9 mouse cellular contexts compared by ENCODE assay signal in the genomic region with DNA sequence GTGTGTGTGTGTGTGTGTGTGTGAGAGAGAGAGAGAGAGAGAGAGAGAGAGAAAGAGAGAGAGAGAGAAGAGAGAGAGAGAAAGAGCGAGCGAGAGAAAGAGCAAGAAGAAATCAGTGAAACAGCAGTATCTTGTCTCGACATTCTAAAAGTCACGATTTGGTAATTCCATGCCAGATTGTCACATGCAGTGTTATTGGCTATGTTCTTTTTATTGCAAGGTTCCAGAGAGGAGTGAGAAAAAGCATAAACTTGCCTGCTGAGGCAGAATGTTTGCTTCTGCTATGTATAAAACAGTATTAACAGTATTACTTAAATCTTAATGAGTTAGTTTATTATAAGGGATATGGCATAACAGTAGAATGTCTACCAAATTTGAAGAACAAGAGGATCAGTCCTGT. TPM values are rescaled to one million over a fixed set of nuclear protein-coding genes. Genes with fewer than 3 reads are reported as not detected.
DNase-seq lines count a peak whose midpoint lies in the region; ATAC-seq and TF ChIP-seq lines count a peak whose summit lies in the region.
"Had no signal": no experiment of that assay in that cellular context is flagged by ENCODE, and none has a peak within 500 bp of the region (broad histone marks: within the 10 kb centered on the region; RNA-seq: fewer than 3 reads in every experiment).

No protein-coding gene starts in this region.

- no peak for TF ChIP-seq CTCF in midbrain, postnatal 0 days (IDR thresholded peaks at IDR 0.05)

- H3K4me3 ChIP-seq in kidney, embryonic 16.5 days (ENCODE audit: low read length), result peak overlapping the region; percentile 59
- peak overlapping the region; percentile 60 for H3K4me3 ChIP-seq in brown adipose tissue, adult 24 weeks (ENCODE audit: insufficient read depth, low read depth, low read length)
- peak overlapping the region; percentile 51 for H3K4me3 ChIP-seq in hindbrain, embryonic 16.5 days (ENCODE audit: low read length)
- no peak overlapping the region; the same call in 1 of the 2 replicates for H3K4me3 ChIP-seq in midbrain, postnatal 0 days (ENCODE audit: low read depth, low read length)

- H3K4me1 ChIP-seq in kidney, embryonic 16.5 days (ENCODE audit: insufficient read depth, low read length), result peaks cover 23% of the 10 kb centered on the region
- peaks cover 2% of the 10 kb centered on the region for H3K4me1 ChIP-seq in brown adipose tissue, adult 24 weeks (ENCODE audit: control insufficient read depth, insufficient read depth, insufficient read length, low read length)
- peaks cover 12% of the 10 kb centered on the region for H3K4me1 ChIP-seq in hindbrain, embryonic 16.5 days (ENCODE audit: control insufficient read depth, insufficient read depth, low read depth, low read length)
- H3K4me1 ChIP-seq in midbrain, postnatal 0 days (ENCODE audit: insufficient read depth, low read length), result peaks cover 10% of the 10 kb centered on the region; the same call in 1 of the 2 replicates

- peak overlapping the region; percentile 79 for H3K4me2 ChIP-seq in kidney, embryonic 16.5 days (replicated peaks; ENCODE audit: low read depth, low read length)
- H3K4me2 ChIP-seq in hindbrain, embryonic 16.5 days (ENCODE audit: low read length), result peak overlapping the region; percentile 88
- peak overlapping the region; percentile 70 for H3K4me2 ChIP-seq in midbrain, postnatal 0 days (ENCODE audit: low read depth, low read length, poor library complexity, severe bottlenecking)

- H3K27ac ChIP-seq in kidney, embryonic 16.5 days (ENCODE audit: low read length), result peak overlapping the region; percentile 99
- peak overlapping the region; percentile 75 for H3K27ac ChIP-seq in brown adipose tissue, adult 24 weeks (replicated peaks; ENCODE audit: low read depth, low read length)
- H3K27ac ChIP-seq in hindbrain, embryonic 16.5 days (ENCODE audit: low read depth, low read length), result 0 out of 2 replicates have a peak overlapping the region, but pooled peaks have one; percentile 93
- H3K27ac ChIP-seq in midbrain, postnatal 0 days (ENCODE audit: low read depth, low read length), result no peak overlapping the region

- no peak for DNase-seq in kidney, adult 11 months
- no peak for DNase-seq in midbrain, postnatal 0 days (ENCODE audit: low spot score)
- no peak for DNase-seq in right cerebral cortex, postnatal 4 days
- no peak for DNase-seq in thymus, postnatal 25 days
- no peak for DNase-seq in right cerebral cortex, adult 18-20 months

- H3K9me3 ChIP-seq in kidney, embryonic 16.5 days (ENCODE audit: low read length), result no peaks in the 10 kb centered on the region
- H3K9me3 ChIP-seq in hindbrain, embryonic 16.5 days (ENCODE audit: control insufficient read depth, low read length), result no peaks in the 10 kb centered on the region
- no peaks in the 10 kb centered on the region for H3K9me3 ChIP-seq in midbrain, postnatal 0 days (ENCODE audit: low read length)

- H3K36me3 ChIP-seq in kidney, embryonic 16.5 days (ENCODE audit: insufficient read depth, low read length), result no peaks in the 10 kb centered on the region
- no peaks in the 10 kb centered on the region for H3K36me3 ChIP-seq in hindbrain, embryonic 16.5 days (ENCODE audit: control insufficient read depth, insufficient read depth, low read length)
- H3K36me3 ChIP-seq in midbrain, postnatal 0 days (ENCODE audit: insufficient read depth, low read length), result no peaks in the 10 kb centered on the region

- 37% methylated on average over 4 of the region's 4 CpGs for WGBS in kidney, embryonic 16.5 days
- 43% methylated on average over 4 of the region's 4 CpGs for WGBS in hindbrain, embryonic 16.5 days
- WGBS in midbrain, postnatal 0 days, result 37% methylated on average over 4 of the region's 4 CpGs

- ATAC-seq in kidney, embryonic 16.5 days (ENCODE audit: low FRiP score, low TSS enrichment), result no peak
- ATAC-seq in hindbrain, embryonic 16.5 days, result no peak
- no peak for ATAC-seq in midbrain, postnatal 0 days (ENCODE audit: low FRiP score)

- peak overlapping the region; percentile 77 for H3K9ac ChIP-seq in kidney, embryonic 16.5 days (replicated peaks; ENCODE audit: low read length)
- peak overlapping the region; percentile 17; the same call in 1 of the 2 replicates for H3K9ac ChIP-seq in hindbrain, embryonic 16.5 days (ENCODE audit: low read depth, low read length)
- H3K9ac ChIP-seq in midbrain, postnatal 0 days (replicated peaks; ENCODE audit: low read length, poor library complexity, severe bottlenecking), result no peak overlapping the region

- no peaks in the 10 kb centered on the region for H3K27me3 ChIP-seq in kidney, embryonic 16.5 days (ENCODE audit: insufficient read depth, low read length)
- H3K27me3 ChIP-seq in hindbrain, embryonic 16.5 days (replicated peaks; ENCODE audit: control insufficient read depth, insufficient read depth, low read length), result no peaks in the 10 kb centered on the region
- no peaks in the 10 kb centered on the region for H3K27me3 ChIP-seq in midbrain, postnatal 0 days (ENCODE audit: insufficient read depth, low read length)

RNA-seq across cellular contexts. Expression of gene Hist1h2bc, which starts 2.0 kb away (rescaled TPM):
- 72.4 and 78.3 TPM in 2 replicates for polyA plus RNA-seq in kidney, embryonic 16.5 days (2015; fragmentation: Nextera tagmentation; extraction: Ambion mirVana)
- 190 and 234 TPM in 2 replicates for polyA plus RNA-seq in brown adipose tissue, adult 24 weeks (2012; ENCODE audit: insufficient read depth, insufficient read length, missing spikeins)
- 20.4 and 24.8 TPM in 2 replicates for polyA plus RNA-seq in hindbrain, embryonic 16.5 days (2015; fragmentation: Nextera tagmentation; extraction: Ambion mirVana)
- 66.3 and 125 TPM in 2 replicates for total RNA-seq in midbrain, postnatal 0 days (2014; rRNA removed)
- polyA plus RNA-seq in midbrain, postnatal 0 days (2015; fragmentation: Nextera tagmentation; extraction: Ambion mirVana), result 23.7 and 28.6 TPM in 2 replicates

RNA-seq across cellular contexts. Expression of gene Hist1h2ac, which starts 2.2 kb away (rescaled TPM):
- 1.3 and 1.6 TPM in 2 replicates for polyA plus RNA-seq in kidney, embryonic 16.5 days (2015; fragmentation: Nextera tagmentation; extraction: Ambion mirVana)
- polyA plus RNA-seq in brown adipose tissue, adult 24 weeks (2012; ENCODE audit: insufficient read depth, insufficient read length, missing spikeins), result 0.59 and 1.0 TPM in 2 replicates
- polyA plus RNA-seq in hindbrain, embryonic 16.5 days (2015; fragmentation: Nextera tagmentation; extraction: Ambion mirVana), result 0.26 and 0.30 TPM in 2 replicates
- 16.6 and 45.8 TPM in 2 replicates for total RNA-seq in midbrain, postnatal 0 days (2014; rRNA removed)
- polyA plus RNA-seq in midbrain, postnatal 0 days (2015; fragmentation: Nextera tagmentation; extraction: Ambion mirVana), result 0.21 and 0.28 TPM in 2 replicates

RNA-seq across cellular contexts. Expression of gene Hist1h1t, which starts 9.6 kb away (rescaled TPM):
- 0.26 TPM in 1 of 2 replicates, not detected in the other for polyA plus RNA-seq in kidney, embryonic 16.5 days (2015; fragmentation: Nextera tagmentation; extraction: Ambion mirVana)
- not detected in 2 replicates for polyA plus RNA-seq in brown adipose tissue, adult 24 weeks (2012; ENCODE audit: insufficient read depth, insufficient read length, missing spikeins)
- polyA plus RNA-seq in hindbrain, embryonic 16.5 days (2015; fragmentation: Nextera tagmentation; extraction: Ambion mirVana), result not detected in 2 replicates
- 0.93 TPM in 1 of 2 replicates, not detected in the other for total RNA-seq in midbrain, postnatal 0 days (2014; rRNA removed)
- not detected in 2 replicates for polyA plus RNA-seq in midbrain, postnatal 0 days (2015; fragmentation: Nextera tagmentation; extraction: Ambion mirVana)
- total RNA-seq: hematopoietic stem cell, adult 5-6 weeks had no signal

RNA-seq across cellular contexts. Expression of gene Hist1h4c, which starts 12.3 kb away (rescaled TPM):
- polyA plus RNA-seq in kidney, embryonic 16.5 days (2015; fragmentation: Nextera tagmentation; extraction: Ambion mirVana), result 4.5 and 5.9 TPM in 2 replicates
- 2.1 TPM in 1 of 2 replicates, not detected in the other for polyA plus RNA-seq in brown adipose tissue, adult 24 weeks (2012; ENCODE audit: insufficient read depth, insufficient read length, missing spikeins)
- 2.0 and 2.5 TPM in 2 replicates for polyA plus RNA-seq in hindbrain, embryonic 16.5 days (2015; fragmentation: Nextera tagmentation; extraction: Ambion mirVana)
- 622 and 783 TPM in 2 replicates for total RNA-seq in midbrain, postnatal 0 days (2014; rRNA removed)
- polyA plus RNA-seq in midbrain, postnatal 0 days (2015; fragmentation: Nextera tagmentation; extraction: Ambion mirVana), result 1.5 and 2.2 TPM in 2 replicates

RNA-seq across cellular contexts. Expression of gene Hfe, which starts 24.7 kb away (rescaled TPM):
- 9.3 and 9.4 TPM in 2 replicates for polyA plus RNA-seq in kidney, embryonic 16.5 days (2015; fragmentation: Nextera tagmentation; extraction: Ambion mirVana)
- polyA plus RNA-seq in brown adipose tissue, adult 24 weeks (2012; ENCODE audit: insufficient read depth, insufficient read length, missing spikeins), result 30.2 and 34.3 TPM in 2 replicates
- 5.4 and 6.7 TPM in 2 replicates for polyA plus RNA-seq in hindbrain, embryonic 16.5 days (2015; fragmentation: Nextera tagmentation; extraction: Ambion mirVana)
- 1.8 and 2.5 TPM in 2 replicates for total RNA-seq in midbrain, postnatal 0 days (2014; rRNA removed)
- polyA plus RNA-seq in midbrain, postnatal 0 days (2015; fragmentation: Nextera tagmentation; extraction: Ambion mirVana), result 4.0 and 5.8 TPM in 2 replicates
